Mouse (Mus musculus): ENCODE measurements around the gene Cstb.
"Not testable (repeated sequence)": the region's sequence is repeated elsewhere in the genome, so short reads cannot be mapped to it uniquely, and the experiment has no call there.

Cstb gene

DNA sequence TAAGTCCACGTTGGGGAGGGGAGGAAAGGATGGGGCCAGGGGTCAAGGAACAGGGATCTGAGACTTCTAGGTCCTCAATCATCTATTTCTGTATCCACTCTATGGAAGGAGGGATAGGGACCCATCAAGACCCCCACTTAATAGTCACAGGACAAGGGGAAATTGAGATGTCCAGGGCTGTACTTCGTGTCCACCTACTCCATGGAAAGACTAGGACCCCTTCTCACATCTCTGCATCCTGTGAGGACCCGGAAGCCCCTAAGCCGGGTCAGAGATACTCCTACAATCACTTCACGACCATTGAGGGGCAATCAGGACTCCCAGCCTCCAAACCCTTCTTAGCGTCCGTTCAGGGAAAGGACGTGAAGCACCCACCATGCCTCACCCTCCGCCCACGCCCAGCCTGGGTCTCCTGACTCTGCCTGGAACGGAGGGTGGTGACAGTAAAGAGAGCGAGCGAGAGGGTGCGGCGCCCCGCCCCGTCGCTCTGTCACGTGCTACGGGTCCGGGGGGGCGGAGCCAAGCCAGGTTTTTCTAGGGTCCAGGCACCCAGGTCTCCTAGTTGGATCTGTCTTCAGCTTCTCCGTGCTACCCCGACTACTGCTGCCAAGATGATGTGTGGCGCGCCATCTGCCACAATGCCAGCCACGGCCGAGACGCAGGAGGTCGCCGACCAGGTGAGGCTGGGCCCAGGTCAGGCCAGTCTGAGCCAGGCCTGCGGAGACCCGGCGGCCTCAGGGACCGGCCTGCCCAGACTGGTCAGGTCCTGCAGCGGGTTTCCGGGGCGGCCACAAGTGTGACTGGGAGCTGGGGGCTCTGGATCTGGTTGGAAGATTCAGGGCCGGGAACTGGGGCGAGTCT lies at the start of gene Cstb:
TSS of gene Cstb (plus strand) at position 489 of the 861 bp plus-strand sequence.
- peak; percentile 78 to 84 for DNase-seq

DNA sequence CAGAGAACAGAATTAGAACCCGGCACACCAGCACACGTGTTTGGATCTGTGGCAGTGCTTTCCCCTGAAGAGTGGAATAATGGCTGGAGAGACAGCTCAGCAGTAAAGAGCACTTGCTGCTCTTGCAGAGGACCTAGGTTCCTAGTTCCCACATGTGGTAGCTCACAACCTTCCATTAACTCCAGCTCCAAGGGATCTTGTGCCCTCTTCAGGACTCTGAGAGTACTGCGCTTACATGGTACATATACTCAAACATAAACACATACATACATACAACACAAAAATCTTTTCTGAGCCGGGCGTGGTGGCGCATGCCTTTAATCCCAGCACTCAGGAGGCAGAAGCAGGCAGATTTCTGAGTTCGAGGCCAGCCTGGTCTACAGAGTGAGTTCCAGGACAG lies 47.0 kb upstream of the Cstb start:
- no peak for DNase-seq

DNA sequence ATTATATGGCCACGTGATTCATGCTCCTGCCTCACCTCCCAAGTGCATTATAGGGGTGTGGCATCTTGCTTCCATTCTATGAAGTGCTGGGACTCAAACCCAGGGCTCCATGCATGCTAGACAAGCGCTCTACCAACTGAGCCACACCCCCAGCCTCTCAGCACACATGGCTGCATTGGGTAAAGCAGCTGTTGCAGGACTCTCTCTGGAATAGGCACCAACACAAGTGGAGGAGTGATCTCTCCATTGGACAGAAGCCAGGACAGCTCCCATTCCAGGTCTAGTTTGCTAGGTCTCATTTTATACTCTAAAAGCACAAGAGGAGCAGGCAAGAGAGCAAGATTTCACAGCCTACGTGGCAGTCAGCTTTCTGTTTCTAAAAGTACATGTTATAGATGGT lies 41.9 kb upstream of the Cstb start:
- DNase-seq: no peak

DNA sequence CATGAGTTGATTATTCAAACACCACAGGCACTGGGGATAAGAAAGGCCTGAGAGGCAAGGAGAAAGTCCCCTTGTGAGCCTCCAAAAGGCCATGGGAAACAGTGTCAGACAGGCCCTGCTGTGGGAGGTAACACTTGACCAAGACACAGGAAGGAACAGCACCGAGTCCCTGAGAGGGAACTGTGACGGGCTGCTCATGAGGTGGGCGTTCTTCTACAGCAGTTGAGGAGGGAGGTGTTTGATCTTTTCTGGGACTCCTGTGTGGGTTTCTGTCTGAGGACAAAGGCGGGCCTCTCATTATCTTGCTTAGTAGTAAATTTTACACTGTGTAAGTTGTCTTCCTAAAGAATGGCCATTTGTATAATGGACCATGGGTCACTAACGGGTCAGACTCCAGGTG lies 39.9 kb upstream of the Cstb start:
- no peak for DNase-seq

DNA sequence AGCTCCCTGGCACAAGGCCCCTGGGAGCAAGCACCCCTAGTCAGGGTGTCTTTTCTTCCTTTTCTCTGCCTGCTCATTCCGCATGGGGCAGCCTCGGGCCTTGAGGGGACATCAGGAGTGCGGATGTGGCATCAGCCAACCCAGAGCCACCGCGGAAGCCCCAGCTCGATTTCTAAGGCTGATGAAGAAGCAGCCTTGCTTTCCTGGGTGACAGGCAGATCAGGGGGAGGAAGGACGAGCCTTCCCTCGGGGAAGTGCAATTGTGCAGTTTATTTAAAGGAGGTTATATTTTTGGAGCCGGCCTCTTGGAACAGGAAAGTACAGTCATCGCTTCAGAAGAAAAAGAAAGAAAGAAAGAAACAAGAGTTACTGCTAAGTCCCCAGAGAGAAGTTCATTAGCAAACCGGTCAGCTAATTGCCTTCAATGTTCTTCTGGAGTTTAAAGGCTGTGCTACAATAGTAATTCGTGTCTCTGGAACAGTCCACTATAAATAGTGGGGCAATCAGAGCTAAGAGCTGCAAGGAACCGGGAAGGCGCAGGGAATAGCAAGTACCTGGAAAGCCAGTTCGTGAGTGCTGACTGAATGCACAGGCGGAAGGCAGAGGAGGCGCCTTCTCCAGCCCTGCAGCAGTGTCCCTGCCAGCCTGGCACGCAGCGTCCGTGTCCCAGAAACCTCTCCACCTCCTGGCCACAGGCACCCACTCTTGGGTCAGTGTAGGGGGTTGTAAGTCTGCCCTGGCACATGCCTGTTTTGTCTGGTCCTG lies 37.1 kb upstream of the Cstb start:
- no peak for DNase-seq

DNA sequence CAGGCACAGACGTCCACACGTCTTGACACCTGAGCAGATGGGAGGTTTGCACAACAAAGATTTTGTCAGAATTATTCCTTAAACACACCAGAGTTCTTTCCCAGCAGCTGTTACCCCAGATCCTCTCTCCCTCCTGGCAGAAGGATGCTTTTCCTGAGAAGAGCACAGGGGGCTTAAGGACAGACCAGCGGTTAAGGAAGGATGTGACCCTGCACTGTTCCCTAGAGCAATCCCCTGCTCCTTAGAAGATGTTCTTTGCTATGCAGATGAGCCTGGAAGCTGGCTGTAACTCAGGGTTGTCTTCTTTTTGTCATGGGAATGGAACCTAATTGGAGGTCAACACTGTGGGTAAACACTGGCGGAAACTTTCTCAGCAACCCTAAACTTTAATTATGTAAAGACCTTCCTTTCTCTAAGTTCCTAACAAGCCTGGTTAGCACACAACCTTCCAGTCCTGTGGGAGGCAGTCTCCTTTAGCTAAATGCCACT lies 34.4 kb upstream of the Cstb start:
- no peak for DNase-seq

DNA sequence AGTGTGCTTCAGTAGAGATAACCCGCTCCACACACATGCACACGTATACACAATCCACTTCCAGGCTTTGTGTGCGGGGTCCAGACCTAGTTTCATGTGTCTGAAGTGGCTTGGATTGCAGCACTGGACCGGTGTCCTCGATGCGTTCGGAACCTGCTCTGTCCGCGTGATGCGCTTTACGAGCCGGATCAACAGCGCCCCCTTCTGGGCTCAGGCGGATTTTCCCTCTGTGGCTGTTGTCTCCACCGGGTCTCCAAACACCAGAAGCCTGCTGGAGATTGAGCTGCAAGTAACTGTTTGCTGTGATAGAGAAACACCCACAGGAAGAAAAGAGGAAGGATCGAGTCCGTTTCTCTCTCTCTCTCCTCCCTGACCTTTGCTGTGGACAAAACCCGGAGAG lies 33.4 kb upstream of the Cstb start:
- DNase-seq: peak; percentile 73 to 85

DNA sequence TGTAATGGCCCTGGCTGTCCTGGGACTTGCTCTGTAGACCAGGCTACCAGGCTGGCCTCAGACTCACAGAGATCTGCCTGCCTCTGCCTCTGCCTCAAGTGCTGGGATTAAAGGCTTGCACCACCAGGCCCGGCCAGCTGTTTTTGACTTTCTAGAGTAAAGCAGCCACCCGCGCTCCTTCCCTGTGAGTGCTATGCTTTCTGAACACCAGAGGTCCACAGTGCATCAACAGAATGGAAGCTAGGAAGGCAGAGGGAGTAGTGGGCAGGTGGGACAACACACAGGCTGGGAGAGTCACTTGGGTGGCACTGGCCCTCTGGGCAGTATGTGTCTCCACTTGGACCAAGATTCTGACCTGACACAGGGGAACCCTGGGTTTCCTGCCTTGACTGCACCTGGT lies 30.1 kb upstream of the Cstb start:
- no peak for DNase-seq

DNA sequence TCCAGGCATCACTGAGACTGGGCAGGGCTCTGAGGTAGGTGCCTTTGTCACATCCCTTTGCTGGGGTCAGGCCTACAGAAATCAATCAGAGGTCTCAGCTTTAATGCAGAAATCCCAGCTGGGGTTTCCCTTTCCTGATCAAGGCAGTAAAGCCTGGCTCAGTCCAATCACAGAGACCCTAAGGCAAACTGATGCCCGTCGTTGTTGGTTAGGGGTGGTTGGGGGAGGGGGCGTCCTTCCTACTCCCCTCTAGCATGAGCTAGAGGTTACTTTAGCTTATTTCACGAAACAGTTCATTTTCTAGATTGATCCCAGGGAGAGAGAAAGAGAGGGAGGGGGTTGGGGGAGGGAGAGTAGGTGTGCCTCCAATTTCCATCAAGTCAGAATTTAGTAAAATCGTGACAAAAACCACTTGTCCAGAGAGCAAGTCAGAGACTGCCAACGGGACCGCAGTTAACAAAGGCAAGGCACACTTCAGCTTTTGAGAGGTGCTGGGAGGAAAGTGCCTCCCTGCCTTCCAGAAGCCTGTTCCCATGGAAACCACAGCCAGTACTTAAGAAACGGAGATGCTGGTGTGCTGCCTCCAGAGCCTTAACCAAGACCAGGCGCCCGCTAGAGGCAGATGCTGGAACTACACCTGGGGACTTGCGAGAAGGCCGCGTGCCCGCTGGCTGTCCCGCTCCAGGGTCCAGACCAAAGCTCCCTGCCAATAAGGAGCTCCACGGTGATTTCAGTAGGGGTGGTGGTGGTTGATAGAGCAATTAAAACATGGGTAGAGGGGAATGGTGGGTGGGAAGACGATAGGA lies 29.4 kb upstream of the Cstb start:
- peak; percentile 83 to 96 for DNase-seq

DNA sequence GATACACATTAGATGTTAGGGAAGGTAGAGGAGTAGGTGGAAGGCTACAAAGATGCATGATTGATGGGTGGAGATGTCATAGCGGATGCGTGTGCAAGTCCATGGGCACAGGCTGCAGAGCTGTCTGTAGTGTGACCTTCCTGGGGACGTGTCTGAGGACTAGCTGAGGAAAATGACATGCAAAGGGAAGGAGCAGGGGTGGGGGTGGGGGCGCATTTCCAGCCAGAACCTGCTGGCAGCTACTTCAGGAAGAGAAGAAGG lies 28.9 kb upstream of the Cstb start:
- DNase-seq: no peak

DNA sequence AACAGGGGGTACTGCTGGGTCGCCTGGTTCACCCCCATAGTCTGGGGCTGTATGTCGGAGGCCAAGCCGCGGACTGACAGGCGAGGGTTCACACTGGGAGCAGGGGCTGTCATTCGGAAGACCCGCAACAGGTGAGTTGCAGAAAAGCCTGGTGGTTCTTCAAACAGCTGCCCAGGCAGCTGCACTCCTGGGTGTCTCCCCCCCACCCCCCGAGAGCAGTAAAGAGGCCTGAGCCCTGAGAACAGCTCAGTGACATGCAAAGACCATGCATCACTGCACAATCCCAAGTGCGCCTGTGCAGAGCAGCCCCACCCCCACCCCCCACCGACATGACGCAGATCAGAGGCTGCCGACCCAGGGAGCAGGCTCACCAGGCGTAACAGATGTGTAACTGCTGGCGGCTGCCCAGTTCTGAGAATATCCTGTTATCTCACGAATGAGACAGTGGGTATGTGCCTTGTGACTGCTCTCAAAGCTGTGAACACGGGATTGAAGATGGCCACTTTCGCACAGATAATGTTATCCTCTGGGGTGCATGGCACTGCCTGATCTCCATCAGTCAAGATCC lies 26.3 kb upstream of the Cstb start:
- peak in 1 of 2 experiments; percentile 52 for DNase-seq

DNA sequence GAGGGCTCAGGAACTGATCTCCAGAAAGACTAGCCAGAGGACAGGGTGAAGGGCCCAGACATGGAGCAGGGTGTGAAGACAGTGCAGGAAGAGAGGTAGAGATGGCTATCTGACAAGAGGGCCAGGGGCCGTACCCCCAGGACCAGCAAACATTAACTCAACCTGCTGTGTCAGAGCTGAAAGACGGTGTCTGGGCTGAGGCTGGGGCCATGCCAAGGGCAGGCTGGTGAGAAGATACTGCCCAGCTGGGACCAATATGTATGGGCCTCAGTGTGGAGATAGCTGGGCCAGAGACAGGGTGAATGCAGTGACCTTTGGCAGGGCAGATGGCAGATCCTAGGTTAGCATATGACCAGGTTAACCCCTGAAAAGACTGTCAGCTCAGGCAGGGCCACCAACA lies 24.3 kb upstream of the Cstb start:
- DNase-seq: no peak

DNA sequence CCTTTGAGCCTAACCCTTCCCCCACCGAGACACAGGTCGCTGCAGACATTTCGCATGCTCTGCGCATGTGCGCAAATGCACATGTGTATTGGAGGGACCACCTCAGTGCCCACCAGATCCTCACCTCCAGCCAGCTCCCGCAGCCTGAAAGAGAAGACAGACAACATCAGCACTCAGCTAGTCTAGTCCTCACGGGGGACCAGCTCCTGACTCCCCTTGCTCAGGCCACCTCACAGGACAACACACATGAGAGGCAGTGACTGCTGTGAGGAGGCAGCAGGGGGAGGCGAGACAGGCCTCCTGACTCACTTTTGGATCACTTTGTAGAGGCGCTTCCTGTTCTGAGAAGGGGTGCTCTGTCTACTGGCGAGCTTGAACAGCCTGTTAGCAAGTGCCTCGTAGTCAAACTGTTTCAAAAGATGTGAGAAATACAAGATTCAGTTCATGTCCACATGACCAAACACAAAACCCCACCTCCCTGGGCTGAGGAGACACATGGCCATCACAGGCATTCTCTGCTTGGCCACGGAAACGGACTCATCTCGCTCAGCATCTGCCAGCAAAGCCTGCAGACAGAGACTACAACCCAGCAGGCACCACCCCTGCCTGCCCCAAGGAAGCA lies 23.1 kb upstream of the Cstb start:
- DNase-seq: no peak

DNA sequence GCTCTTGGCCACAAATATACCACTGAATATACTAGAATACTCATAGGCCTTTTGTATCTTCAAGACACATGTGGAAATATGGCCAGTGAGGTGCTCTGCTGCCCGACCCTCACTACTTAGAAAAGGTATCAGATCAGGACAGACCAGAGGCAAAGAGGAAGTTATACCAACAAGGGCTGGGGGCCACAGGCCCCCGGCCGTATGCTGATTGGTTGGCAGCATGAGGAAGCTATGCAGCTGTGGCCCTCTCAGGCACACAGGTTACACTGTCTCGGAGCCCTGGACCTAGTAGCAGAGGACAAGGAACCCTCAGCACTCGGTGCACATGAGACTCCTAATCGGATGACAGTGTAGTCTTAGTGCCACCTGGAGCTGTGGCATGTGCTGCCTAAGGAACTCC lies 19.3 kb upstream of the Cstb start:
- DNase-seq: no peak

DNA sequence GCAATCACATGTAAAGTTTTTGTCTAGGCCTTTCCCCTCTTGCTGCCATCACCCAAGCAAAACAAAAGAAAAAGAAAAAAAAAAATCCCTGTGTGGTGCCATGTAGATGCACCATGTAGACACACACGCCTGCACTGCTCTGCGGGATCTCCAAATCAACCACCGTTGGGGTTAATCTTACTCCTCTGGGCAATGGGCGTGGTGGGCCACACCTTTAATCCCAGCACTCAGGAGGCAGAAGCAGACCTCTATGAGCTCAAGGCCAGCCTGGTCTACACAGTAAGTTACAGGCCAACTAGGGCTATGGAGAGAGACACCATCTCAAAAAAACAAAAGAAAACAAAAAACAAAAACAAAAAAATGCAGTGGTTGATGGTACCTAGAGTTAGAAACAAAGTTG lies 18.3 kb upstream of the Cstb start:
- DNase-seq: no peak

DNA sequence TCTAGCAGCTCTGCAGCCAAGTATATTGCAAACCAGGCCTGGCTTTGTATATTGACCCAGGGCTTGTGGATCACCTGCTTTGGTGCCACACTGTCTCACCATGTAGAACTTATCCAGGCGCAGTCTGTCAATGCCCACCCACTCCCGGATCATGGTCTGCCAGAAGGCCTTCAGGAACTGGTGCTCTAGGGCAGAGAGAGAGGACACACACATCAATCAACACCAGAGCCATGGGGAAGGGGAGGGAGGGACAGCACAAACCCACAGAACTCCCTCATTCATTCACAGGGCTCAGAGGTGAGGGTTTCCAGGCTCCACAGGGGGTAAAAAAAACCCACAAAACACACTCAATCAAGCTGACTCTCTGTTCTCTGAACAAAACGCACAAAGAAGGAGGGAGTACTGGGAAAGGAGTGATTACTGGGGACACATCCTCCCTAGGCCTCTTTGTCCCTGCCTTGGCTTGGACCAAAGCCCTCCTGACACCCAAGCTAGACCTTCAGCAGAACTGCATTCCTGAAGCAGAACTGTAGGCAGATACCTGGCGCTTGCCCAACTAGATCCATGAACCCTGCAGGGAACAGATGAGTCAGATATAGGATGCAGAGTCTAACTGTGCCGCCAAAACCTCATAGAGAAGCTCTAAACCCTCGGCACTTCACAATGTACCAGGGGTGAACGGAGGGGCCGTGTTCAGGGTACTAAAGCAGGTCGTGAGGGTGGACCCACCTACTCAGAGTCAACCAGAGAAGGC lies 16.3 kb upstream of the Cstb start:
- DNase-seq: no peak

DNA sequence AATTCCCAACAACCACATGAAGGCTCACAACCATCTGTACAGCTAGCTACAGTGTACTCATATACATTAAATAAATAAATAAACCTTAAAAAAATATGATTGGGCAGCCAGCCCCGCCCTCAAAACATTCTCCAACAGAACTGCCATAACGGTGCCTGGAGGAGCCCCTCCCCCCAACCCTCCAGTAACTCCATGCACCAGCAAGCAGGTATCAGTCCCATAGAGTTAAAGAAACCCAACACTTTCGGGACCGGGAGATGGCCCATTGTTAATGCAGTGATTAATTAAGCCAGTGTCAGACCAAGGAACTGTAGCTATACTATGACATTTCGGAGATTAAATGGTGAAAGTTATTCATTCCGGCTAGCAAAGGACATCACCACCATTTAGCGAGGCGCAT lies 13.6 kb upstream of the Cstb start:
- no peak for DNase-seq

DNA sequence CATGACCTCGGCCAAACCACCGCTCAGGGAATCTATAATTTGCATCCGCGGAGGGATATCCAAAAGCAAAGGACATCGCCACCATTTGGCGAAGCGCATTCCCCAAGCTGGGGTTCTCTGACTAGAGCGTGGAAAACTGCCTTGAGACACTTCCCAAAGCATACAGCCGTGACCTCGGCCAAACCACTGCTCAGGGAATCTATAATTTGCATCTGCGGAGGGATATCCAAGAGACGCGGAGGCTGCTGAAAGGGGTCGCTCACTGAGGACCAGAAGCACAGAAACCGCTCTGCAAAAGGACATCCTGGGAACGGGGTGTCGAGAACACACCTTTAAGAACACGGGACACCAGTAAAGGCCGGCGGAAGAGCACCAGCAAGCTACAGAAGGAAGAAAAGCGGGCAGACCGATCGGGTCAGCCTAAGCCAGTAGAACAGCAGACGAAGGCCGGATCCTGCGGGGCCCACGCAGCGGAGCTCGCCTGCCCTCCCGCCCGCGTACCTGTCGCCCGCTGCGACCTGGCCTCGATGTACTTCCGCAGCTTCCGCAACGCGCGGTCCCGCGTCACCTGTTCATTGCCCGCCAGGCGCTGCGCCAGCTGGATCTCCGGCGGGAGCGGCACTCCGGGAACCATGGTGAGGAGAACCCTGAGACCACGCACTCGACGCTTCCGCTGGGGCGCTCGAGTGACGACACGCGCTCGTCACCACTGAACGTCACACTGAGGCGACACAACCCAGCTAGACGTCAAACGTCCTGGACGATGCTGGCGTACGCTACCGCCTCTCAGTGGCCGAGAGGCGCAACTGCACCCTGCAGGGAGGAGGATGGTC lies 12.9 kb upstream of the Cstb start, which contains the start of gene Rrp1:
TSS of gene Rrp1 (minus strand) at position 725 of the 833 bp plus-strand sequence.
- peak; percentile 91 to 95 for DNase-seq

DNA sequence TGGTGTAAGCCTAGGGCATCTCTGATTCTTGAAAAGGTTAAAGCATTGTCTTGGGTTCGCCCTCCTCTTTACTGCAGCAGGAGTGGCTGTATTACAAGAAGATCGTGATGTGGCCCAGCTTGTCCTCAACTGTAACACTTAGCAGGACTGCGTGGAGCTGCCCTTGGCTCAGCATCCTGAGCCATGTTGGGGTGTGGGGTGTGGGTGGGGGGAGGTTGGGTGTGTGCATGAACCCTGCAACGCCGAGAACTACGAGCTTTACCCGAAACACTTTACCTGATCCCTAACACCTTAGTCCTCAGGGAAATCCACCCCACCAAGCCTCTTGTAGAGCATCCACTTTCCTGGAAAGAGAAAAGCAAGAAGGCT lies 12.3 kb upstream of the Cstb start:
- DNase-seq: no peak

DNA sequence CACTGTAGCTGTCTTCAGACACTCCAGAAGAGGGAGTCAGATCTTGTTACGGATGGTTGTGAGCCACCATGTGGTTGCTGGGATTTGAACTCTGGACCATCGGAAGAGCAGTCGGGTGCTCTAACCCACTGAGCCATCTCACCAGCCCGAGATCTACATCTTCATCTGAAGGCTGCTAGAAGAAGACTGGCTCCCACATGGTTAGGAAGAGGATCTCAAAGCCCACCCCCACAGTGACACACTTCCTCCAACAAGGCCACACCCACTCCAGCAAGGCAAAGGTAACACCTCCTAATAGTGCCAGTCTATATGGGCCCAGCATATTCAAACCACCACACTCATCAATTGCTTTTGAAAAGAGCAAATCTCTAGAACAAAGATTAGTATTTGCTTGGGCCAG lies 10.5 kb upstream of the Cstb start:
- DNase-seq: not testable (repeated sequence)

DNA sequence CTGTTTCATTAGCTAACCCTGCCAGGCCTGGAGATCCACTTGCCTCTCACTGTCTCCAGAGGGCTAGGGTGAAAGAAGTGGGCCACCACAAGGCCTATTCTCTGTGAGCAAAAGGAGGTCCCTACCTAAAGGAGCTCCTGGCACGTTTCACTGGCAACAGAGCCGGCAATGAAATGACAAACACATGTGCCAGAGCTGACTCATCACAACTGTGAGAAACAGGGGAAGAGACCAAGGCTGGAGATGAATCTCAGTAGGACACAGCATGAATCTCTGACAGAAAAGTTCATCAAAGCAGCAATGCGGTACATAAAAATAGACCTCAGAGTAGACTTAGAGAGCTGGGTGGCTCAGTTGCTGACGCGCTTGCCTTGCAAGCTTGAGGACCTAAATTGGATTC lies 7.6 kb upstream of the Cstb start:
- DNase-seq: no peak
